Mouse (Mus musculus): ENCODE measurements at regions not wholly inside any gene's neighbourhood (a gene's known extent, or its start where the extent isn't known, plus 50 kb on each side); places are given as distances from the start of the nearest gene placed in this dataset.

GRCm38 (mm10) chr12:106178688-106179205, 168.7 kb downstream of the Vrk1 start:
- Histone ChIP-seq H3K4me3 (ENCODE audit: low read depth, low read length) (no peak overlapping the region), H3K4me1 (ENCODE audit: control insufficient read depth, insufficient read depth, low read length) (peaks cover 18% of the 10 kb centered on the region), H3K36me3 (ENCODE audit: control insufficient read depth, insufficient read depth, low read length) (no peaks in the 10 kb centered on the region), H3K4me2 (no peak overlapping the region), H3K27me3 (ENCODE audit: control insufficient read depth, insufficient read depth, low read length) (no peaks in the 10 kb centered on the region; the same call in 1 of the 2 replicates), H3K27ac (ENCODE audit: low read depth, low read length) (no peak overlapping the region), H3K9ac (ENCODE audit: low read length) (no peak overlapping the region), H3K9me3 (ENCODE audit: control insufficient read depth, low read length) (no peaks in the 10 kb centered on the region)
- DNase-seq (ENCODE audit: low spot score, missing footprints) = peak; percentile 79
- WGBS = 70% methylated on average over 11 of the region's 11 CpGs
- no peak for ATAC-seq (ENCODE audit: low FRiP score)

- Histone ChIP-seq H3K36me3 (ENCODE audit: control insufficient read depth, insufficient read depth, low read length) (no peaks in the 10 kb centered on the region), H3K9ac (ENCODE audit: low read length) (no peak overlapping the region), H3K9me3 (ENCODE audit: control insufficient read depth, low read length) (no peaks in the 10 kb centered on the region), H3K4me1 (ENCODE audit: control insufficient read depth, insufficient read depth, low read length) (no peaks in the 10 kb centered on the region), H3K27me3 (ENCODE audit: control insufficient read depth, insufficient read depth, low read length) (no peaks in the 10 kb centered on the region), H3K27ac (ENCODE audit: low read depth, low read length) (no peak overlapping the region), H3K4me2 (no peak overlapping the region), H3K4me3 (ENCODE audit: low read depth, low read length) (no peak overlapping the region)
- WGBS = 87% methylated on average over 7 of the region's 7 CpGs
- DNase-seq (ENCODE audit: low spot score, missing footprints) = peak; percentile 54
- no peak for ATAC-seq (ENCODE audit: low FRiP score)
Measured at GRCm38 (mm10) chr12:106182923-106183322, 172.9 kb downstream of the Vrk1 start.

- H3K27ac ChIP-seq (ENCODE audit: low read depth, low read length) = no peak overlapping the region
- no peak overlapping the region for H3K9ac ChIP-seq (ENCODE audit: low read length)
- H3K4me1 ChIP-seq (ENCODE audit: control insufficient read depth, insufficient read depth, low read length) = no peaks in the 10 kb centered on the region
- DNase-seq (ENCODE audit: low spot score, missing footprints) = peak; percentile 12
- no peaks in the 10 kb centered on the region for H3K27me3 ChIP-seq (ENCODE audit: control insufficient read depth, insufficient read depth, low read length)
- ATAC-seq (ENCODE audit: low FRiP score) = no peak
- no peaks in the 10 kb centered on the region for H3K9me3 ChIP-seq (ENCODE audit: control insufficient read depth, low read length)
- no peak overlapping the region for H3K4me3 ChIP-seq (ENCODE audit: low read depth, low read length)
- WGBS = 83% methylated on average over 5 of the region's 5 CpGs
- no peak overlapping the region for H3K4me2 ChIP-seq
- no peaks in the 10 kb centered on the region for H3K36me3 ChIP-seq (ENCODE audit: control insufficient read depth, insufficient read depth, low read length)
Measured at GRCm38 (mm10) chr12:106183973-106184372, 173.9 kb downstream of the Vrk1 start.

GRCm38 (mm10) chr12:106185398-106186077, 175.5 kb downstream of the Vrk1 start:
- 81% methylated on average over 18 of the region's 18 CpGs for WGBS
- H3K27me3 ChIP-seq (ENCODE audit: control insufficient read depth, insufficient read depth, low read length) = no peaks in the 10 kb centered on the region
- DNase-seq (ENCODE audit: low spot score, missing footprints) (peak; percentile 62), ATAC-seq (ENCODE audit: low FRiP score) (no peak)
- H3K9ac ChIP-seq (ENCODE audit: low read length) = no peak overlapping the region
- no peaks in the 10 kb centered on the region for H3K4me1 ChIP-seq (ENCODE audit: control insufficient read depth, insufficient read depth, low read length)
- H3K9me3 ChIP-seq (ENCODE audit: control insufficient read depth, low read length) = no peaks in the 10 kb centered on the region
- no peaks in the 10 kb centered on the region for H3K36me3 ChIP-seq (ENCODE audit: control insufficient read depth, insufficient read depth, low read length)
- no peak overlapping the region for H3K4me3 ChIP-seq (ENCODE audit: low read depth, low read length)
- no peak overlapping the region for H3K27ac ChIP-seq (ENCODE audit: low read depth, low read length)
- H3K4me2 ChIP-seq = no peak overlapping the region

- peak; percentile 35 for DNase-seq (ENCODE audit: low spot score, missing footprints)
- no peak overlapping the region for H3K9ac ChIP-seq (ENCODE audit: low read length)
Measured at GRCm38 (mm10) chr12:106186501-106186900, 176.5 kb downstream of the Vrk1 start.

DNA sequence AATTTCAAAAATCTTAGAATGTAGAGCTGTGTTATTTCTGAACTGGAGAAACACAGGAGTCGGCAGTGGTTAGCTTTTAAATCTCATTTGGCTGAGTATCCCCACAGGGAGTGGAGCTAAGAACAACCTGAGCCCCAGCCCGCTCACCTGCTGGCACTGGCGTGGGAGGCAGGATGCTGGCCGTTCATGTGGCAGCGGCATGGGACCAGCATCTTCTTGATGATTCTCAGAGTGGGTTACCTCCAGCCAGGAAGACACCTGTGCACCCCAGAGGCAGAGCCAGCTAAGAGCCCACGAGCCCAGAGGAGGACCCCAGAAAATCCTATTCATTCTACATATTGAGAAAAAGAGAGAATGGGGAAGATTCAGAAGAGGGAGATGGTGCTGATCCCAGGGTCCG, 181.7 kb downstream of the Vrk1 start:
- Histone ChIP-seq H3K36me3 (ENCODE audit: control insufficient read depth, insufficient read depth, low read length) (no peaks in the 10 kb centered on the region), H3K9me3 (ENCODE audit: control insufficient read depth, low read length) (no peaks in the 10 kb centered on the region), H3K4me2 (no peak overlapping the region), H3K27ac (ENCODE audit: low read depth, low read length) (no peak overlapping the region), H3K9ac (ENCODE audit: low read length) (no peak overlapping the region), H3K27me3 (ENCODE audit: control insufficient read depth, insufficient read depth, low read length) (no peaks in the 10 kb centered on the region), H3K4me1 (ENCODE audit: control insufficient read depth, insufficient read depth, low read length) (no peaks in the 10 kb centered on the region), H3K4me3 (ENCODE audit: low read depth, low read length) (no peak overlapping the region)
- ATAC-seq (ENCODE audit: low FRiP score) (no peak), DNase-seq (ENCODE audit: low spot score, missing footprints) (peak; percentile 26)
- 83% methylated on average over 7 of the region's 7 CpGs for WGBS

More at GRCm38 (mm10) chr12:106186501-106186900, 176.5 kb downstream of the Vrk1 start:
- ATAC-seq (ENCODE audit: low FRiP score) = no peak
- Histone ChIP-seq H3K4me3 (ENCODE audit: low read depth, low read length) (no peak overlapping the region), H3K36me3 (ENCODE audit: control insufficient read depth, insufficient read depth, low read length) (no peaks in the 10 kb centered on the region), H3K9me3 (ENCODE audit: control insufficient read depth, low read length) (no peaks in the 10 kb centered on the region), H3K27ac (ENCODE audit: low read depth, low read length) (no peak overlapping the region), H3K4me1 (ENCODE audit: control insufficient read depth, insufficient read depth, low read length) (no peaks in the 10 kb centered on the region), H3K4me2 (no peak overlapping the region), H3K27me3 (ENCODE audit: control insufficient read depth, insufficient read depth, low read length) (no peaks in the 10 kb centered on the region)
- WGBS = 88% methylated on average over 10 of the region's 10 CpGs

- H3K4me3 ChIP-seq (ENCODE audit: low read depth, low read length) = no peak overlapping the region
- WGBS = 15% methylated on average over 4 of the region's 4 CpGs
- H3K4me2 ChIP-seq = no peak overlapping the region
- H3K27ac ChIP-seq (ENCODE audit: low read depth, low read length) = no peak overlapping the region
- H3K4me1 ChIP-seq (ENCODE audit: control insufficient read depth, insufficient read depth, low read length) = no peaks in the 10 kb centered on the region
- no peak for ATAC-seq (ENCODE audit: low FRiP score)
- no peak overlapping the region for H3K9ac ChIP-seq (ENCODE audit: low read length)
- H3K9me3 ChIP-seq (ENCODE audit: control insufficient read depth, low read length) = no peaks in the 10 kb centered on the region
- H3K36me3 ChIP-seq (ENCODE audit: control insufficient read depth, insufficient read depth, low read length) = no peaks in the 10 kb centered on the region
- peak; percentile 51 for DNase-seq (ENCODE audit: low spot score, missing footprints)
- no peaks in the 10 kb centered on the region for H3K27me3 ChIP-seq (ENCODE audit: control insufficient read depth, insufficient read depth, low read length)
Measured at GRCm38 (mm10) chr12:106199302-106199701, 189.3 kb downstream of the Vrk1 start.

DNA sequence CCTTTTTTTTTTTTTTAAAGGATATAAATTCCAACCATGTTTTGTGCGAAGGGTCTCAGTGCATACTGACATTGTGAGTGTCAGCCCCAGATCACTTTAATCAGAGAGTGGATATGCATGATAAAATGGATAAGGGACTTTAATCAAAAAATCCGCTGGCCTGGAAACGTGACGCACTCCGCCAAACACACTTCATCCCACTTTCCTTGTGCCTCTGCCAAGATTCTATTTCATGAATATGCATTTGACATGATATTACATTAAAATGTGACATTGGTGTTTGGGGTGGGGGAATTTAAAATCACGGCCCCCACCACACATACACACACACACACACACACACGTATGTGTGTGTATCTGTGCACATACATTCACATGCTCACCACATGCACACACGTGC, 193.5 kb downstream of the Vrk1 start:
- H3K27ac ChIP-seq (ENCODE audit: low read depth, low read length) = no peak overlapping the region
- no peaks in the 10 kb centered on the region for H3K36me3 ChIP-seq (ENCODE audit: control insufficient read depth, insufficient read depth, low read length)
- no peak overlapping the region for H3K4me3 ChIP-seq (ENCODE audit: low read depth, low read length)
- ATAC-seq (ENCODE audit: low FRiP score) (no peak), DNase-seq (ENCODE audit: low spot score, missing footprints) (peak; percentile 35)
- no peak overlapping the region for H3K9ac ChIP-seq (ENCODE audit: low read length)
- H3K4me1 ChIP-seq (ENCODE audit: control insufficient read depth, insufficient read depth, low read length) = no peaks in the 10 kb centered on the region
- H3K4me2 ChIP-seq = no peak overlapping the region
- H3K27me3 ChIP-seq (ENCODE audit: control insufficient read depth, insufficient read depth, low read length) = no peaks in the 10 kb centered on the region
- 87% methylated on average over 8 of the region's 8 CpGs for WGBS
- H3K9me3 ChIP-seq (ENCODE audit: control insufficient read depth, low read length) = no peaks in the 10 kb centered on the region

DNA sequence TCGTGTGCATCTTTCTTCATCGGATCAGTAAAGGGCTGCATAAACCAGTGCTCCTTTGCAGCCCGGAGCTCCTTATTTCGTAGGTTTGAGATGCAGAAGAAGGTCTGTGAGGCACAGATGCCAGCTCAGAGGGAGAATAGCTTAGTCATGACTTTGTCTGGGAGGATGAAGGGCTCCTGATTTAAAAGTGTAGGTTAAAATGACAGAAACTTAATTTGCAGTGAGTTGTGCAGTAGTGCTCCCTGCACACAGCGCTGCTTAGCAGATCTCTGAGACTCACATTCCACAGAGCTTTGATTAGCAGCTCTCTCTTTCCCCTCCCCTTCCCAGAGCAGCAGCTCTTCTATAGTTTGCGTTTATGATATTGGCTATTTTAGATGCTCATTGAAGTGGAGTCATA, 200.9 kb downstream of the Vrk1 start:
- Histone ChIP-seq H3K9me3 (ENCODE audit: control insufficient read depth, low read length) (no peaks in the 10 kb centered on the region), H3K4me1 (ENCODE audit: control insufficient read depth, insufficient read depth, low read length) (no peaks in the 10 kb centered on the region), H3K36me3 (ENCODE audit: control insufficient read depth, insufficient read depth, low read length) (no peaks in the 10 kb centered on the region), H3K4me3 (ENCODE audit: low read depth, low read length) (no peak overlapping the region), H3K9ac (ENCODE audit: low read length) (no peak overlapping the region), H3K4me2 (no peak overlapping the region), H3K27me3 (ENCODE audit: control insufficient read depth, insufficient read depth, low read length) (no peaks in the 10 kb centered on the region), H3K27ac (ENCODE audit: low read depth, low read length) (no peak overlapping the region)
- WGBS = 93% methylated on average over 6 of the region's 6 CpGs
- no peak for ATAC-seq (ENCODE audit: low FRiP score)
- peak; percentile 70 for DNase-seq (ENCODE audit: low spot score, missing footprints)
